Mouse (Mus musculus) midbrain, embryonic 15.5 days (tissue): Measurements from ENCODE around the gene Nprl2. TPM values are rescaled to one million over a fixed set of nuclear protein-coding genes. Genes with fewer than 3 reads are reported as not detected.
"Not testable (repeated sequence)": the region's sequence is repeated elsewhere in the genome, so short reads cannot be mapped to it uniquely, and the experiment has no call there.

Experiments used
- ATAC-seq: fragments of 200-750 bp; cut with Nextera tagmentation; replicated peaks from 2 replicates; pipeline ENCODE4 v1.8.0; 2017; ENCODE audit warnings: moderate TSS enrichment
- H3K27ac ChIP-seq: fragments of 300-500 bp; sonication (generic); 2 replicates; pipeline ENCODE4 v1.5.1; 2015; ENCODE audit warnings: mild to moderate bottlenecking, inconsistent platforms
- H3K27me3 ChIP-seq: fragments of 300-500 bp; sonication (generic); replicated peaks from 2 replicates; pipeline ENCODE4 v1.6.1; 2015; ENCODE audit warnings: inconsistent platforms
- H3K36me3 ChIP-seq: fragments of 300-500 bp; sonication (generic); replicated peaks from 2 replicates; pipeline ENCODE4 v1.6.1; 2015; ENCODE audit warnings: inconsistent platforms
- H3K4me1 ChIP-seq: fragments of 300-500 bp; sonication (generic); 2 replicates; pipeline ENCODE4 v1.6.1; 2015; ENCODE audit warnings: inconsistent platforms
- H3K4me2 ChIP-seq: fragments of 300-500 bp; sonication (generic); 2 replicates; pipeline ENCODE4 v1.6.1; 2015; ENCODE audit warnings: inconsistent platforms, mild to moderate bottlenecking, moderate library complexity
- H3K4me3 ChIP-seq: fragments of 300-500 bp; sonication (generic); 2 replicates; pipeline ENCODE4 v1.5.1; 2015; ENCODE audit warnings: mild to moderate bottlenecking, inconsistent platforms
- H3K9ac ChIP-seq: fragments of 300-500 bp; sonication (generic); 2 replicates; pipeline ENCODE4 v1.6.1; 2015; ENCODE audit warnings: mild to moderate bottlenecking, inconsistent platforms
- H3K9me3 ChIP-seq: fragments of 300-500 bp; sonication (generic); 2 replicates; pipeline ENCODE4 v1.6.1; 2016; ENCODE audit warnings: inconsistent platforms
- WGBS: fragments of 180-500 bp; shearing (Covaris S2); methylation state at CpG from one replicate; pipeline ENCODE4 v1.1.7; 2015; ENCODE audit warnings: mixed read lengths; 5-methylcytosine and 5-hydroxymethylcytosine counted together
- polyA plus RNA-seq: library from polyadenylated mRNA; unstranded; fragments of >200 nt; fragmentation: Nextera tagmentation; extraction: Ambion mirVana; gene quantifications from 2 replicates; pipeline ENCODE4 v1.2.1, GENCODE M21; 2015

Gene Nprl2
- polyA plus RNA-seq, 1 experiment from 2014 or later, result 78.4 TPM

DNA sequence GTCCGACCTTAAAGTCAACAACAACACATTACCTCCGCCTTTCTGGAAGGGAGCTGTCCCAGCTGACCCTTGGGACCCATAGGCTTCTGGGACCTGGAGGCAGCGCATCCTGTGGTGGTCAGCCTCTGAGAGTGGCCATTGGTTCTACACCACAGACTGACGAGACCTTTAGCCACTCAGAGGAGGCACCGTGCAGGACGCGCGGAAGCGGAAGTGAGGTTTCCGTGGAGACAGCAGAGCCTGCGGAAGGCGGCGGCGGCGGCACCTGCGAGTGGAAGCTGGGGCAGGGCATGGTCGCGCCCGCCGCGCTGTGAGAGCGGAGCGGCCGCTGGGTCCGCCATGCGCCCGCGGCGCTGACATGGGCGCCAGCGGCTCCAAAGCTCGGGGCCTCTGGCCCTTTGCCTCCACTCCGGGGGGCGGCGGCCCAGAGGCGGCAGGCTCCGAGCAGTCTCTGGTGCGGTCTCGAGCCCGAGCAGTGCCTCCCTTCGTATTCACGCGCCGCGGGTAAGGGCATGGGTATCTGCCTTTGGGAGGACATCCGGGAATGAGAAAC is 21.1 kb downstream of the Nprl2 start, which contains the start of gene Tusc2:
TSS of gene Tusc2 (plus strand) at position 227 of the 553 bp plus-strand sequence.
- peaks cover 41% of the 10 kb centered on the region for H3K36me3 ChIP-seq
- WGBS, result under 1% methylated on average over 46 of the region's 46 CpGs
- no peaks in the 10 kb centered on the region for H3K9me3 ChIP-seq
- peaks cover 36% of the 10 kb centered on the region for H3K4me1 ChIP-seq
- H3K27me3 ChIP-seq, result no peaks in the 10 kb centered on the region
- peak; percentile 94 for ATAC-seq
- peak within 1 kb of the TSS; percentile 73 for H3K4me2 ChIP-seq
- peak within 1 kb of the TSS; percentile 91 for H3K9ac ChIP-seq
- peak within 1 kb of the TSS; percentile 79 for H3K27ac ChIP-seq
- H3K4me3 ChIP-seq, result peak within 1 kb of the TSS; percentile 95

DNA sequence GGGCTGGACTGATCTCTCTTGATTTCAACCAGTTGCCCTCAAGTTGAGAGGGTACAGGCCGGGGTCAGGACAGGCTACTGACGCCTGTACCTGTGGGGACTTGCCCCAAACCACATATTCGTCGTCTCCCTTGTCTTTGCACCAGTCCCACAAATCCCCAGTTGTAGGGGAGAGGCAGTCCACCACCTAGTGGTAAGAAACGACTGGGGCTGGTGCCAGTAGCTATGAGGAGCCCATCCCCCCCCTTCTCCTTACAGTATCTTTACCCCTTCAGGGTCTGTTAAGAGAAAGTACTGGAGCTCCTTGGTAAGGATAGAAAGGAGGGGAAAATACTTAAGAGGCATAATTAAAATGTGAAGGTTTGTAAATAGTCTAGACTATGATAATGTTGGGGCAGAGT is 23.5 kb downstream of the Nprl2 start:
- WGBS, result 55% methylated on average over 5 of the region's 5 CpGs
- not testable (repeated sequence) for H3K27ac ChIP-seq, ATAC-seq, H3K27me3 ChIP-seq, H3K4me3 ChIP-seq, H3K9ac ChIP-seq, H3K9me3 ChIP-seq
- H3K4me1 ChIP-seq, result peaks cover 49% of the 10 kb centered on the region
- peak overlapping the region; percentile 12 for H3K4me2 ChIP-seq
- H3K36me3 ChIP-seq, result peaks cover 21% of the 10 kb centered on the region; the same call in 1 of the 2 replicates

DNA sequence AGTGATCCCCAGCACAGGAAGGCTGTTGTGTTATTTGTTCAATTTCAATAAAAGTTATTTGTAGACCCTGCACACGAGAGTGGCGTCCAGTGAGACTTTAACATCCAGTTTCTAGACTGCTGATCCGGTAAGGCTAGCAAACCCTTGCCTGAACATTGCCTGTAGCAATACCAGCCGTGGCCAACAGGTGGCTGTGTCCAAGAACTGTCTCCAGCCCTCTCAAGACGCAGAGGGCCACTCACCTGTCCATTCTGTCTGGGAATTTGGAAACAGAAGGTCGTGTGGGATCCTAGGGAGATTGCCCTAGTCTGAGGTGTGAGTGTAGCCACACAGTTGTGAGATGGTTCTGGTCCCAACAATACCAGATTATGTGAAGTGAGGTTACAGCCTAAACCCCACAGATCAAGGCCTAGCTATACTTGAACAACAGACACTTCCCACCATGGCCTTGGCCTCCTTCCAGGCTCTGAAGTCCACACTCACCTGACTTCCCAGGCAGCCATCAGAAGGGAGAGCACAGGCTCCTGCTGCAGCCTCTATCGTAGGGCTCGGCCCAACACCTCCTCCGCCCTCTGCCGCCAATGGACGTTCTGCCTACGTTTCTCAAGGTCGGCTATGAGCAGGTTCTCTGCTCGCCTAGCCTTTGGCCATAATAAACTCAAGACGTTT is 24.1 kb downstream of the Nprl2 start:
- no peak overlapping the region for H3K4me2 ChIP-seq
- H3K27ac ChIP-seq, result no peak overlapping the region
- no peaks in the 10 kb centered on the region for H3K27me3 ChIP-seq
- H3K9me3 ChIP-seq, result no peaks in the 10 kb centered on the region
- WGBS, result 59% methylated on average over 15 of the region's 15 CpGs
- peaks cover 55% of the 10 kb centered on the region for H3K4me1 ChIP-seq
- no peak for ATAC-seq
- H3K4me3 ChIP-seq, result no peak overlapping the region
- H3K36me3 ChIP-seq, result peaks cover 25% of the 10 kb centered on the region; the same call in 1 of the 2 replicates
- H3K9ac ChIP-seq, result no peak overlapping the region

DNA sequence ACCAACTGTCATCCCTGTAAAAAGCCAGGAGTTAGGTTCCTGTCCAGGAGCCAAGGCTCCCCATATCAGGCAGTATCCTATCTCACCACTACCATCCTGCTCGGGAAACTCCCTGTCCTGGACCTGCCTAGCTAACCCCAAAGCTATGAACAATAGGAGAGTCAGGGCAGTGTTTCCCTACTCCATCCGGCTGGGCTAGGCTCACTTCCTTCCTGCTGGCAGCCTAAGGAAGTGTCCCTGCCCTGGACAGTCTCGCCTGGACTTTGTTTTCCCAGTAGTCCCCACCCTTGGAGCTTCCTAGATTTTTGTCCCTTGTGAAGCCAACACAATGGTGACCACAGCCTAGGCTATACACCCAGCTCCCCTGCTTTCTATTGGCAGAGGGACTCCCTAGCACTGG is 24.8 kb downstream of the Nprl2 start:
- WGBS, result 61% methylated on average over 3 of the region's 3 CpGs
- H3K4me3 ChIP-seq, result no peak overlapping the region
- no peak for ATAC-seq
- H3K4me1 ChIP-seq, result peaks cover 62% of the 10 kb centered on the region
- H3K4me2 ChIP-seq, result no peak overlapping the region
- H3K36me3 ChIP-seq, result peaks cover 24% of the 10 kb centered on the region
- H3K27ac ChIP-seq, result no peak overlapping the region
- H3K27me3 ChIP-seq, result no peaks in the 10 kb centered on the region
- H3K9me3 ChIP-seq, result no peaks in the 10 kb centered on the region
- no peak overlapping the region for H3K9ac ChIP-seq

DNA sequence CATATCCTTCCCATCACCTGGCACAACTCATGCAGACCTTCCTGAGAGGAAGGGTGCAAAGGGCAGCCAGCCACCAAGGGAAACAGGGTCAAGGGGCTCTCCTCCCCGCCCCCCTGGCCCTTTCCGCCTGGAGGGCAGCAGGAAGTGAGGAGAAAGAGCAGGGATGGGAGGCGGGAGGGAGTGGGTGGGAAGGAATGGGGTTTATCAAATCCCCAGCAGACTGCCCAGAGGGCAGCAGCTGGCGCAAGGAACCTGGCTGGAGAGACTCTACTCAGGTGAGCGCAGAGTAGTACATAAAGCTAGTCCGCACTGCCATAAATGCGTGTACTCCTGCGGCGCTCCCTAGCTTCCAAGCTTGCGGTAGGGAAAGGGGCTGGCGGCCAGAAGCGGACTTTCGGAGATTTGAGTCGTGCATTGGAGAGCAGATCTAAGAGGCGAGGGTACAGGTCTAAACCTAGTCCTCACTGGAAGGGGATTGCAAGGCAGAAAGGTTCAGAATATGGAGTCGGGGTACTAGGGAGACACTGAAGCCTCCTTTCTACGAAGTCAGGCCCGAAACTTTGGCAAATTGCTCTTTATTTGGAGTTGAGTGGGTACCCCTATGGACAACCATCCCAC is 25.8 kb downstream of the Nprl2 start, which contains the start of gene Hyal2:
TSS of gene Hyal2 (plus strand) at position 244 of the 618 bp plus-strand sequence.
- ATAC-seq, result no peak
- Histone ChIP-seq H3K9me3 (no peaks in the 10 kb centered on the region), H3K36me3 (peaks cover 32% of the 10 kb centered on the region), H3K4me2 (peak within 1 kb of the TSS; percentile 84), H3K4me3 (peak within 1 kb of the TSS; percentile 94), H3K27ac (peak within 1 kb of the TSS; percentile 89), H3K27me3 (no peaks in the 10 kb centered on the region), H3K4me1 (peaks cover 59% of the 10 kb centered on the region), H3K9ac (peak within 1 kb of the TSS; percentile 88)
- WGBS, result 4% methylated on average over 18 of the region's 18 CpGs

DNA sequence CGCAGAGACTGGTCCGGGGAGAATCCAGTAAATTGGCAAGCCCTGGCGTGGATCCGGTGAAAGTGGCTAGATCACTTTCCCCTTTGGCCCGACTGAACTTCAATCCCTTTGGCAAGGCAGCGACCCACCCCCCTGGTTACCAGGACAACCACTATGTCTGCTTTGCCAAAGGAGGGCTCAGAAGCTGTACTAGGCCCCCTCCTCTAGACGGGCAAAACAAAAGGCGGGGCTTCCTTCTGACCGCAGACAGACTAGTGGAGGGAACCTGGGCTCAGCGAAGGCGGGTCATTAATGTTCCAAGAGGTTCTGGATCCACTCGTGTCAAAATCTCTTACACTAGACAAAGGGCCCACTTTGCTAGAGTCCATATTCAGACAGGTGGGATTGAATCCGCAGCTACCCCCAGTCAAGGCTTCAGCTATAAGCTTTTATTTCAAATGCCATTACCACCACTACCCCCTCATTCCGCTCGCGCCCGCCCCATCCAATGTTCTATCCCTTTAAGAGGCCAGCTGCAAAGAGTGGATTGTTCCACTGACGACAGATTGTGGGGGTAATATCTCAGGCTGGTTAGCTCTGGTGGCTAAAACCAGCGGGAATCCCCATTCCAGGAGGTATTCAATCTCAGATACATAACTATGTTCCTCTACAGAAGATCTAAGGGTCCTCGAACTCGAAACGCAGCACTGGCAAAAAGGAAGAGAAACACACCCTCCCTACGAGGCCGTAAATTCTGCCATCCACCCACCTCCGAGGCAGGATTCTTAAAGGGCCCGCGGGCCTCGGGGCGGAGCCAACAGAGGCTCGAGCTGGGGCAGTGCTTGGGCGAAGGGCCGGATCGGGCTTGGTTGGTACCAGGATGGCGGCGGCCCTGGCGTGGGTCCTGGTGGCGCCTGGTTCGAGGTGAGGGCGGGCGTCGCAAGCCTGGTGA is 26.6 kb downstream of the Nprl2 start:
- no peaks in the 10 kb centered on the region for H3K27me3 ChIP-seq
- H3K4me3 ChIP-seq, result peak overlapping the region; percentile 94
- H3K27ac ChIP-seq, result peak overlapping the region; percentile 89
- H3K4me2 ChIP-seq, result peak overlapping the region; percentile 84
- WGBS, result under 1% methylated on average over 41 of the region's 41 CpGs
- peaks cover 57% of the 10 kb centered on the region for H3K4me1 ChIP-seq
- H3K9ac ChIP-seq, result peak overlapping the region; percentile 88
- peaks cover 33% of the 10 kb centered on the region for H3K36me3 ChIP-seq
- peak; percentile 89 for ATAC-seq
- H3K9me3 ChIP-seq, result no peaks in the 10 kb centered on the region

DNA sequence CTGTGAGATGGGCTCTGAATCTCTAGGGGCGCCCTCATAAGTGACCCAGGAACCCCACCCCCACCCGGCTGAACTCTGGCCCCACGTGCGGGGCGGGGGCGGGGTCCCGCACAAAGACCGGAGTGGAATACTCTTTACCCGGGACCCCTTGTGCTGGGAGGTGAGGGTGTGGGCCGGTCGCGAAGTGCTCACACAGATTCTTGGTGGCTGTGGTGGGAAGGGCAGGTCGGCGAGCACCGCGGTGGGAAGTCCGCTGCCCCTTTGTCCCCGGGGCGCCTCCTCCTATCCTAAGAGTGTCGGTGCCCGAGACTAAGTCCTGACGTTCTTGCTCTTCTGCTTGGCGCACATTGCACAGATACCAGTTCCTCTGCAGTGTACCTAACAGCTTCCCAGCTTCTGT is 27.2 kb downstream of the Nprl2 start:
- peak overlapping the region; percentile 84 for H3K4me2 ChIP-seq
- peak overlapping the region; percentile 88 for H3K9ac ChIP-seq
- WGBS, result 1% methylated on average over 22 of the region's 23 CpGs
- no peaks in the 10 kb centered on the region for H3K9me3 ChIP-seq
- peak overlapping the region; percentile 89 for H3K27ac ChIP-seq
- peak overlapping the region; percentile 94 for H3K4me3 ChIP-seq
- H3K4me1 ChIP-seq, result peaks cover 51% of the 10 kb centered on the region
- ATAC-seq, result peak; percentile 29; the same call in 1 of the 2 replicates
- H3K36me3 ChIP-seq, result peaks cover 33% of the 10 kb centered on the region
- no peaks in the 10 kb centered on the region for H3K27me3 ChIP-seq

DNA sequence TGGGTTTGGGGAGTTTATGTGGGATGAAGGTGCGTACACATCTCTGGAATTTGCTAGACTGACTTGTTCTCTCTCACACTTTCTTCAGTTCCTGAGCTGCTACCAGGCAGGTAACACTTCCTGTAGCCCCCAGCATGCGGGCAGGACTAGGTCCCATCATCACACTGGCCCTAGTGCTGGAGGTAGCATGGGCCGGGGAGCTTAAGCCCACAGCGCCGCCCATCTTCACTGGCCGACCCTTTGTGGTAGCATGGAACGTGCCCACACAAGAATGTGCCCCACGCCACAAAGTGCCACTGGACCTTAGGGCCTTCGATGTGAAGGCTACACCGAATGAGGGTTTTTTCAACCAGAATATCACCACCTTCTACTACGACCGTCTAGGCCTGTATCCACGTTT is 28.0 kb downstream of the Nprl2 start:
- no peaks in the 10 kb centered on the region for H3K27me3 ChIP-seq
- peak overlapping the region; percentile 94 for H3K4me3 ChIP-seq
- peak overlapping the region; percentile 88 for H3K9ac ChIP-seq
- ATAC-seq, result no peak
- H3K4me2 ChIP-seq, result peak overlapping the region; percentile 84
- H3K36me3 ChIP-seq, result peaks cover 33% of the 10 kb centered on the region
- 43% methylated on average over 13 of the region's 13 CpGs for WGBS
- no peaks in the 10 kb centered on the region for H3K9me3 ChIP-seq
- peak overlapping the region; percentile 89 for H3K27ac ChIP-seq
- peaks cover 46% of the 10 kb centered on the region for H3K4me1 ChIP-seq

DNA sequence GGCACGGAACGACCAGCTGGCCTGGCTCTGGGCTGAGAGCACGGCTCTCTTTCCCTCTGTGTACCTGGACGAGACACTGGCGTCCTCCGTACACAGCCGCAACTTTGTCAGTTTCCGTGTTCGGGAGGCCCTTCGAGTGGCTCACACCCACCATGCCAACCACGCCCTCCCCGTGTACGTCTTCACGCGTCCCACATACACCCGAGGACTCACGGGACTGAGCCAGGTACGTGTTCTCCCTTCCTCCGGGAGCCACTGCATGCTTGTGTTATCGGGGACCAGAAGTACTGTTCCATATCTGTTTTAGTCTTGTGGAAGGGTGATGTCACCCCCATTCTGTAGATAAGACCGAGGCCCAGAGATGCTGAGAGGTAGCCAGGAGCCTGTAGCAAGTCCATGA is 28.8 kb downstream of the Nprl2 start:
- WGBS, result 95% methylated on average over 21 of the region's 21 CpGs
- ATAC-seq, result no peak
- no peak overlapping the region for H3K27ac ChIP-seq

DNA sequence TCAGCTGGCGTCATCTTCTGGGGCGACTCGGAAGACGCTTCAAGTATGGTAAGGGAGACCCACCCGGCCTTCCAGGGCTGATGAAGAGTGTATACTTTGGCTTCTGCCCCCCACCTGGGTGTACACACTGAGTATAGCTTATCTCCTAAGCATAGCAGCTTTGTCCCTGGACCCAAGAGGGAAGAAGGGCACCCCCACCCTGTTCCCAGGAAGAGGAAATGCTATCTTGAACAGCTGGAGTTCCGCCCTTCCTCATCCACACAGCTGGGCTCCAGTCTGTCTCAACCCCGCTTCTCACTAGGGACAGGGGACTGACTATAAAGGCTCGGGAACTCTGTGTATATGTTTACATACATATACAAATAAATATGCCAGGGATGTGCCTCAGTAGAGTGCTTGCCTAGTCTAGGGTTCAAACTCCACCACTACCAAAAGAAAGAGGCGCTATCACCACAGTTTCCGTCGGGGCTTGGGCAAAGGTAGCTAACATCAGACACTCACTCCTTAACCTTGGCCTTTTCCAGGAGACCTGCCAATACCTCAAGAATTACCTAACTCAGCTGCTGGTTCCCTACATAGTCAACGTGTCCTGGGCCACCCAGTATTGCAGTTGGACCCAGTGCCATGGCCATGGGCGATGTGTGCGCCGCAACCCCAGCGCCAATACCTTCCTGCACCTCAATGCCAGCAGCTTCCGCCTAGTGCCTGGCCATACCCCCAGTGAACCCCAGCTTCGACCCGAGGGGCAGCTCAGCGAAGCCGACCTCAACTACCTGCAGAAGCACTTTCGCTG is 29.7 kb downstream of the Nprl2 start:
- H3K9me3 ChIP-seq, result no peaks in the 10 kb centered on the region
- peak overlapping the region; percentile 6; the same call in 1 of the 2 replicates for H3K4me3 ChIP-seq
- no peak overlapping the region for H3K9ac ChIP-seq
- WGBS, result 96% methylated on average over 22 of the region's 22 CpGs
- ATAC-seq, result no peak
- peaks cover 45% of the 10 kb centered on the region for H3K4me1 ChIP-seq
- H3K27ac ChIP-seq, result no peak overlapping the region
- H3K27me3 ChIP-seq, result no peaks in the 10 kb centered on the region
- peak overlapping the region; percentile 84; the same call in 1 of the 2 replicates for H3K4me2 ChIP-seq
- H3K36me3 ChIP-seq, result peaks cover 25% of the 10 kb centered on the region

More for the DNA sequence above, 28.8 kb downstream of the Nprl2 start:
- Histone ChIP-seq H3K4me3 (peak overlapping the region; percentile 94), H3K27me3 (no peaks in the 10 kb centered on the region), H3K4me2 (peak overlapping the region; percentile 84), H3K4me1 (peaks cover 46% of the 10 kb centered on the region), H3K9ac (no peak overlapping the region), H3K36me3 (peaks cover 28% of the 10 kb centered on the region), H3K9me3 (no peaks in the 10 kb centered on the region)

DNA sequence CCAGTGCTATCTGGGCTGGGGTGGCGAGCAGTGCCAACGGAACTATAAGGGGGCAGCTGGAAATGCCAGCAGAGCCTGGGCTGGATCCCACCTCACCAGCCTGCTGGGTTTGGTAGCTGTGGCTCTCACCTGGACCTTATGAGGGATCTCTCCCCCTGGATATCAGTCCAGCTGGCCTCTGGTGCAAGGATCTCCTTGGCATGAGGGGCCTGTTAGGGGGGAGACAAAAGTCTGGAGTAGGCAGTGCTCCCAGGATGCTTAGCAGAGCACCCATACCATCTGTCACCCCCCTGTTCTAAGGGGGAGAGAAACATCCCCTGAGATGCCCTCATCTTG is 30.3 kb downstream of the Nprl2 start:
- no peak overlapping the region for H3K27ac ChIP-seq
- H3K4me1 ChIP-seq, result peaks cover 43% of the 10 kb centered on the region
- 100% methylated on average over 2 of the region's 2 CpGs for WGBS
- H3K4me2 ChIP-seq, result no peak overlapping the region
- H3K36me3 ChIP-seq, result peaks cover 25% of the 10 kb centered on the region
- no peak overlapping the region for H3K9ac ChIP-seq
- H3K27me3 ChIP-seq, result no peaks in the 10 kb centered on the region
- no peak for ATAC-seq
- no peaks in the 10 kb centered on the region for H3K9me3 ChIP-seq
- no peak overlapping the region for H3K4me3 ChIP-seq
